Mouse (Mus musculus): ENCODE measurements around the gene Rhbdf2. TPM values are rescaled to one million over a fixed set of nuclear protein-coding genes. Genes with fewer than 3 reads are reported as not detected.
A peak's percentile ranks its signal among the peaks of the same experiment; 100 is the strongest.

Gene Rhbdf2
- total and polyA plus RNA-seq, 2 experiments from 2014 or later = 6.1 to 19.0 TPM

- Histone ChIP-seq H3K4me2 (ENCODE audit: low read depth, low read length) (no peak overlapping the region), H3K9me3 (replicated peaks; ENCODE audit: control insufficient read depth, low read length) (no peaks in the 10 kb centered on the region), H3K9ac (replicated peaks; ENCODE audit: low read depth, low read length) (no peak overlapping the region), H3K27me3 (ENCODE audit: control insufficient read depth, insufficient read depth, low read length) (no peaks in the 10 kb centered on the region), H3K36me3 (replicated peaks; ENCODE audit: control insufficient read depth, insufficient read depth, low read length) (no peaks in the 10 kb centered on the region), H3K4me1 (ENCODE audit: control insufficient read depth, insufficient read depth) (peaks cover 76% of the 10 kb centered on the region), H3K27ac (ENCODE audit: low read depth) (no peak overlapping the region), H3K4me3 (ENCODE audit: low read depth, low read length) (no peak overlapping the region)
- DNase-seq (ENCODE audit: low spot score) (no peak), ATAC-seq (ENCODE audit: insufficient read depth, low read depth) (no peak)
- WGBS = 91% methylated on average over 7 of the region's 7 CpGs
- TF ChIP-seq CTCF (IDR thresholded peaks at IDR 0.05; ENCODE audit: low read depth) (no peak), EP300 (IDR thresholded peaks at IDR 0.05; ENCODE audit: low read depth) (no peak)
Measured at GRCm38 (mm10) chr11:116619156-116619555, 7.7 kb downstream of the Rhbdf2 start.

GRCm38 (mm10) chr11:116618666-116619065 lies 8.2 kb downstream of the Rhbdf2 start:
- Histone ChIP-seq H3K27me3 (ENCODE audit: control insufficient read depth, insufficient read depth, low read length) (no peaks in the 10 kb centered on the region), H3K9me3 (replicated peaks; ENCODE audit: control insufficient read depth, low read length) (no peaks in the 10 kb centered on the region), H3K4me2 (ENCODE audit: low read depth, low read length) (no peak overlapping the region), H3K27ac (ENCODE audit: low read depth) (no peak overlapping the region), H3K4me1 (ENCODE audit: control insufficient read depth, insufficient read depth) (peaks cover 78% of the 10 kb centered on the region), H3K4me3 (ENCODE audit: low read depth, low read length) (no peak overlapping the region), H3K9ac (replicated peaks; ENCODE audit: low read depth, low read length) (no peak overlapping the region), H3K36me3 (replicated peaks; ENCODE audit: control insufficient read depth, insufficient read depth, low read length) (no peaks in the 10 kb centered on the region)
- DNase-seq (ENCODE audit: low spot score) (no peak), ATAC-seq (ENCODE audit: insufficient read depth, low read depth) (no peak)
- TF ChIP-seq CTCF (IDR thresholded peaks at IDR 0.05; ENCODE audit: low read depth) (no peak), EP300 (IDR thresholded peaks at IDR 0.05; ENCODE audit: low read depth) (no peak)
- 90% methylated on average over 7 of the region's 7 CpGs for WGBS

GRCm38 (mm10) chr11:116617641-116618040 lies 9.2 kb downstream of the Rhbdf2 start:
- Histone ChIP-seq H3K27me3 (ENCODE audit: control insufficient read depth, insufficient read depth, low read length) (no peaks in the 10 kb centered on the region), H3K27ac (ENCODE audit: low read depth) (peak overlapping the region; percentile 2; the same call in 1 of the 2 replicates), H3K4me1 (ENCODE audit: control insufficient read depth, insufficient read depth) (peaks cover 73% of the 10 kb centered on the region), H3K36me3 (replicated peaks; ENCODE audit: control insufficient read depth, insufficient read depth, low read length) (no peaks in the 10 kb centered on the region), H3K4me2 (ENCODE audit: low read depth, low read length) (no peak overlapping the region), H3K9me3 (replicated peaks; ENCODE audit: control insufficient read depth, low read length) (no peaks in the 10 kb centered on the region), H3K9ac (replicated peaks; ENCODE audit: low read depth, low read length) (no peak overlapping the region), H3K4me3 (ENCODE audit: low read depth, low read length) (no peak overlapping the region)
- 78% methylated on average over 7 of the region's 7 CpGs for WGBS
- ATAC-seq (ENCODE audit: insufficient read depth, low read depth) = no peak
- DNase-seq (ENCODE audit: low spot score) = no peak
- no peak for TF ChIP-seq EP300 (IDR thresholded peaks at IDR 0.05; ENCODE audit: low read depth)
- TF ChIP-seq CTCF (IDR thresholded peaks at IDR 0.05; ENCODE audit: low read depth) = no peak

DNA sequence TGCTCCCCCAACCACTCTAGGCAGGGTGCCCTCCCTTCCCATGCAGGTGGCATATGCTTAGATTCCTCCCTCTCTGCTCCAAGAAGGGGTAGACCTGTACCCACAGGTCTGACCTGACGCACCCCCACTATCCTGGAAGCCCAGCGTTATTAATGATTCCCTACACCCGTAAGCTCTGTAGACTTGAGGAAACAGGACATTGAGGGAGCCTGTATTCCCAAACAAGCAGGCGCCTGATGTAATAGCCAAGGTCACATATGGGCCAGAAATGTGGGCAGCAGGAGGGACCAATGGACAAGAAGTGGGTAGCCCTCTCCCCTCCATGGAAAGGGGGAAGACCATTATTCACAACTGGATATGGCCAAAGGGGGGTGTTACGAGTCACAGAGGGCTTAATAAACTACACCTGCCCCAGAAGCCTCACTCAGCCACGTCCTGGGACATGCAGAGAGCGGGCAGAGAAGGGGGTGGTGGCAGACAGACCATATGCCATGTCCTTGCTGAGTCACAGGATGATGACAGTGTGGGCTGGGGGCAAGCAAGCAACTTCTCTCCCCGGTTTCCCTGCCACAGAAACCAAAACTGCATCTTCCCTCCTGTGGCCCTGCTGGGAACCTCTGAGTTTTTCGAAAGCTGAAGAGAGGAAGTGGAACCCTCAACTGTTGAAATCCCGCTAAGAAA lies 10.2 kb downstream of the Rhbdf2 start:
- Histone ChIP-seq H3K4me1 (ENCODE audit: control insufficient read depth, insufficient read depth) (peaks cover 62% of the 10 kb centered on the region), H3K9me3 (replicated peaks; ENCODE audit: control insufficient read depth, low read length) (no peaks in the 10 kb centered on the region), H3K27ac (ENCODE audit: low read depth) (peak overlapping the region; percentile 82), H3K4me2 (ENCODE audit: low read depth, low read length) (peak overlapping the region; percentile 30), H3K4me3 (ENCODE audit: low read depth, low read length) (no peak overlapping the region), H3K27me3 (ENCODE audit: control insufficient read depth, insufficient read depth, low read length) (no peaks in the 10 kb centered on the region), H3K36me3 (replicated peaks; ENCODE audit: control insufficient read depth, insufficient read depth, low read length) (no peaks in the 10 kb centered on the region), H3K9ac (replicated peaks; ENCODE audit: low read depth, low read length) (no peak overlapping the region; the same call in 1 of the 2 replicates)
- WGBS = 74% methylated on average over 10 of the region's 10 CpGs
- ATAC-seq (ENCODE audit: insufficient read depth, low read depth) = no peak
- DNase-seq (ENCODE audit: low spot score) = no peak
- no peak for TF ChIP-seq EP300 (IDR thresholded peaks at IDR 0.05; ENCODE audit: low read depth)
- no peak for TF ChIP-seq CTCF (IDR thresholded peaks at IDR 0.05; ENCODE audit: low read depth)

DNA sequence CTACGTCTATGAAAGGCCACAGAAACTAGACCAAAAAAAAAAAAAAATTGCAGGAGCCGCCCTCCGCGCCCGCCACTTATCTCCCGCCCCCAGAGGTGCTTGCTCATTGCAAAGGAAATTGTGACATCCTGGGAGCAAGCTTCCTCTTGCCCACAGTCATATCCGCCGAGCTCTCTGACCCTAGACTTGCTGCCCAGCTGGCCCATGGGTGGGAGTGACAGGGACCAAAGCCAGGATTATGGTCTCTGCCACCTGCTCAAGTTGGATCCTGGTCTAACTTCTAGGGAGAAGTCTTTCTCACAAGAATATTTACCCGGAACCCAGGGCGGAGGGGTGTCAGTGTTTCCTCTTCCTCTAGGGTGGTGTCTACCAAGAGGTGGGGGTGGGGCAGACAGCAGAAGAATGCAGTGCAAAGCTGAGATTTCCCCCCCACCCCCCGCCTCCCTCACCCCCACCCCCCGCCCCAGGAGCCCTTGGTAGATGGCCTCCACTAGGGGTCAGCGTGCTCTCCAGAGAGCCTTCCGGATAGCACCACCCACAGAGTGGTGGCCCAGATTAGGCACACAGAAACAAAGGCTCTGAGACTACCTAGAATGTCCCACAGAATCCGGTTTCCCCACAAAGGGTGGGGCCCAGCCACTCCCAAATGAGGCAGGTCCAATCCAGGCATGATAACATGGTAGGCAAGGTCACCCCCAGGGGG lies 10.9 kb downstream of the Rhbdf2 start:
- 29% methylated on average over 14 of the region's 15 CpGs for WGBS
- TF ChIP-seq EP300 (IDR thresholded peaks at IDR 0.05; ENCODE audit: low read depth) (peak; percentile 25; the same call in 1 of the 2 replicates), CTCF (IDR thresholded peaks at IDR 0.05; ENCODE audit: low read depth) (peak; percentile 37)
- Histone ChIP-seq H3K27me3 (ENCODE audit: control insufficient read depth, insufficient read depth, low read length) (no peaks in the 10 kb centered on the region), H3K27ac (ENCODE audit: low read depth) (peak overlapping the region; percentile 82), H3K9me3 (replicated peaks; ENCODE audit: control insufficient read depth, low read length) (no peaks in the 10 kb centered on the region), H3K9ac (replicated peaks; ENCODE audit: low read depth, low read length) (no peak overlapping the region; the same call in 1 of the 2 replicates), H3K36me3 (replicated peaks; ENCODE audit: control insufficient read depth, insufficient read depth, low read length) (no peaks in the 10 kb centered on the region), H3K4me2 (ENCODE audit: low read depth, low read length) (peak overlapping the region; percentile 41), H3K4me1 (ENCODE audit: control insufficient read depth, insufficient read depth) (peaks cover 56% of the 10 kb centered on the region), H3K4me3 (ENCODE audit: low read depth, low read length) (no peak overlapping the region)
- peak; percentile 52 for DNase-seq (ENCODE audit: low spot score)
- peak; percentile 67 for ATAC-seq (ENCODE audit: insufficient read depth, low read depth)
